Mouse (Mus musculus) MEL (cell line): ENCODE results near the gene Gpx4. TPM values are rescaled to one million over a fixed set of nuclear protein-coding genes. Genes with fewer than 3 reads are reported as not detected.

Source experiments
- DNase-seq: peaks from one replicate; pipeline ENCODE4 v3.0.0; 2011; ENCODE audit warnings: low read depth, low spot score
- H3K27ac ChIP-seq: 2 replicates; pipeline ENCODE4 v1.5.1; 2012; ENCODE audit warnings: low read depth, mild to moderate bottlenecking, control low read depth, low read length, moderate library complexity; ENCODE audit not compliant: control insufficient read depth
- H3K27me3 ChIP-seq, 2 experiments: fragments of 150-350 bp in 1 of 2; sonication (generic) in 1 of 2; 2 replicates each; pipeline ENCODE4 v1.6.1; 2012; ENCODE audit warnings: low read length in 2 of 2, mild to moderate bottlenecking in 2 of 2, improper control_type of control experiment in 1 of 2, moderate library complexity in 1 of 2; ENCODE audit not compliant: insufficient read depth in 2 of 2, control insufficient read depth in 1 of 2
- H3K36me3 ChIP-seq, 2 experiments: 2 replicates each; pipeline ENCODE4 v1.6.1; 2012 to 2014; ENCODE audit warnings: low read length in 2 of 2, improper control_type of control experiment in 1 of 2, inconsistent platforms in 1 of 2, mild to moderate bottlenecking in 1 of 2; ENCODE audit not compliant: insufficient read depth in 2 of 2, control insufficient read depth in 1 of 2
- H3K4me1 ChIP-seq, 2 experiments: fragments of 150-350 bp in 1 of 2; sonication (generic) in 1 of 2; 2 replicates each; pipeline ENCODE4 v1.6.1; 2012; ENCODE audit warnings: low read length in 2 of 2, improper control_type of control experiment in 1 of 2, mild to moderate bottlenecking in 1 of 2; ENCODE audit not compliant: insufficient read depth in 2 of 2, control insufficient read depth in 1 of 2
- H3K4me3 ChIP-seq, 2 experiments: fragments of 150-350 bp in 1 of 2; sonication (generic) in 1 of 2; 2 replicates each; pipeline ENCODE4 v1.5.1; 2012; ENCODE audit warnings: low read depth in 2 of 2, low read length in 2 of 2, mild to moderate bottlenecking in 2 of 2, moderate library complexity in 2 of 2, control low read depth in 1 of 2, improper control_type of control experiment in 1 of 2; ENCODE audit not compliant: control insufficient read depth in 1 of 2, insufficient read depth in 1 of 2
- H3K79me2 ChIP-seq: 2 replicates; pipeline ENCODE4 v1.6.1; 2012; ENCODE audit warnings: mild to moderate bottlenecking, low read length, moderate library complexity; ENCODE audit not compliant: control insufficient read depth, poor library complexity, insufficient read depth
- H3K9ac ChIP-seq: 2 replicates; pipeline ENCODE4 v1.6.1; 2012; ENCODE audit warnings: low read depth, mild to moderate bottlenecking, control low read depth, low read length, moderate library complexity; ENCODE audit not compliant: control insufficient read depth, poor library complexity, severe bottlenecking
- H3K9me3 ChIP-seq: fragments of 150-350 bp; sonication (generic); replicated peaks from 2 replicates; pipeline ENCODE4 v1.6.1; 2012; ENCODE audit warnings: mild to moderate bottlenecking, low read length, improper control_type of control experiment, moderate library complexity; ENCODE audit not compliant: insufficient read depth
- BHLHE40 ChIP-seq: IDR thresholded peaks from 2 replicates; pipeline ENCODE4 v1.6.1; 2012; ENCODE audit warnings: low read depth, mild to moderate bottlenecking, inconsistent platforms, low read length, improper control_type of control experiment, borderline replicate concordance
- CHD1 ChIP-seq: IDR thresholded peaks from 2 replicates; pipeline ENCODE4 v1.6.1; 2012; ENCODE audit warnings: low read depth, mild to moderate bottlenecking, inconsistent platforms, low read length, improper control_type of control experiment
- CHD2 ChIP-seq: IDR thresholded peaks from 2 replicates; pipeline ENCODE4 v1.6.1; 2011; ENCODE audit warnings: low read length, improper control_type of control experiment
- EP300 ChIP-seq, 2 experiments: IDR thresholded peaks; 2 replicates each; pipeline ENCODE4 v1.6.1; 2011; ENCODE audit warnings: improper control_type of control experiment in 2 of 2, low read length in 2 of 2, low read depth in 1 of 2, mild to moderate bottlenecking in 1 of 2
- GABPA ChIP-seq: IDR thresholded peaks from 2 replicates; pipeline ENCODE4 v1.6.1; 2012; ENCODE audit warnings: low read depth, mild to moderate bottlenecking, inconsistent platforms, low read length, improper control_type of control experiment, moderate library complexity
- GATA1 ChIP-seq: IDR thresholded peaks from 2 replicates; pipeline ENCODE4 v1.6.1; 2011; ENCODE audit warnings: low read depth, low read length, improper control_type of control experiment
- KAT2A ChIP-seq: conservative IDR thresholded peaks from 2 replicates; pipeline ENCODE4 v1.6.1; 2012; ENCODE audit warnings: low read depth, low read length, improper control_type of control experiment, inconsistent platforms
- MAFK ChIP-seq: IDR thresholded peaks from 2 replicates; pipeline ENCODE4 v1.6.1; 2011; ENCODE audit warnings: low read depth, mild to moderate bottlenecking, low read length, improper control_type of control experiment, borderline replicate concordance
- MAZ ChIP-seq: IDR thresholded peaks from 2 replicates; pipeline ENCODE4 v1.6.1; 2012; ENCODE audit warnings: low read depth, mild to moderate bottlenecking, inconsistent platforms, low read length, improper control_type of control experiment
- MXI1 ChIP-seq: IDR thresholded peaks from 2 replicates; pipeline ENCODE4 v1.6.1; 2011; ENCODE audit warnings: mild to moderate bottlenecking, low read depth, low read length, improper control_type of control experiment
- MYB ChIP-seq: IDR thresholded peaks from 2 replicates; pipeline ENCODE4 v1.6.1; 2011; ENCODE audit warnings: mild to moderate bottlenecking, low read depth, low read length, improper control_type of control experiment
- NRF1 ChIP-seq: IDR thresholded peaks from 2 replicates; pipeline ENCODE4 v1.6.1; 2014; ENCODE audit warnings: low read depth, mild to moderate bottlenecking, inconsistent platforms, low read length, improper control_type of control experiment, moderate library complexity; ENCODE audit not compliant: poor library complexity, insufficient read depth, severe bottlenecking
- POLR2AphosphoS2 ChIP-seq: IDR thresholded peaks from 2 replicates; pipeline ENCODE4 v1.6.1; 2011; ENCODE audit warnings: low read length, improper control_type of control experiment
- SMC3 ChIP-seq: IDR thresholded peaks from 2 replicates; pipeline ENCODE4 v1.6.1; 2011; ENCODE audit warnings: low read depth, low read length, improper control_type of control experiment
- TAL1 ChIP-seq: IDR thresholded peaks from 2 replicates; pipeline ENCODE4 v1.6.1; 2012; ENCODE audit warnings: mild to moderate bottlenecking, inconsistent platforms, low read length, moderate library complexity, mixed read lengths
- TBP ChIP-seq: IDR thresholded peaks from 2 replicates; pipeline ENCODE4 v1.8.0; 2011; ENCODE audit warnings: low read depth, low read length, improper control_type of control experiment
- USF1 ChIP-seq: IDR thresholded peaks from 2 replicates; pipeline ENCODE4 v1.6.1; 2014; ENCODE audit warnings: low read depth, mild to moderate bottlenecking, inconsistent platforms, low read length, improper control_type of control experiment, moderate library complexity
- USF2 ChIP-seq, 2 experiments: IDR thresholded peaks; 2 replicates each; pipeline ENCODE4 v1.6.1; 2011 to 2012; ENCODE audit warnings: improper control_type of control experiment in 2 of 2, low read length in 2 of 2, borderline replicate concordance in 1 of 2, inconsistent platforms in 1 of 2, low read depth in 1 of 2, mild to moderate bottlenecking in 1 of 2; ENCODE audit not compliant: insufficient read depth in 1 of 2
- polyA plus RNA-seq, 2 experiments: library from polyadenylated mRNA; stranded (reverse) in 1 of 2; unstranded in 1 of 2; fragments of >175 nt in 1 of 2; fragments of >200 nt in 1 of 2; gene quantifications; 2 replicates each; pipeline versions ENCODE4 v1.2.1 to v1.2.4; 2012; ENCODE audit warnings: low replicate concordance in 2 of 2, low read depth in 1 of 2; ENCODE audit not compliant: insufficient read length in 2 of 2, insufficient read depth in 1 of 2, missing spikeins in 1 of 2
- total RNA-seq: library from RNA; depleted of rRNA; stranded (reverse); fragments of 300-350 nt; gene quantifications from 2 replicates; pipeline ENCODE4 v1.2.3, GENCODE M21; 2012

The Gpx4 gene
- total and polyA plus RNA-seq, 3 experiments: 508 to 536 TPM; not detected in 1

GRCm38 (mm10) chr10:80077312-80077711 is 30.3 kb downstream of the Gpx4 start:
- H3K4me3 ChIP-seq: no peak overlapping the region
- no peaks in the 10 kb centered on the region for H3K27me3 ChIP-seq
- DNase-seq: no peak
- H3K79me2 ChIP-seq: no peaks in the 10 kb centered on the region; the same call in 1 of the 2 replicates
- no peak overlapping the region for H3K27ac ChIP-seq
- no peaks in the 10 kb centered on the region for H3K9me3 ChIP-seq
- H3K4me1 ChIP-seq: peaks cover 0 to 18% of the 10 kb centered on the region in 2 experiments; a peak in 2 of 4 replicates
- TF ChIP-seq USF1 (no peak), TBP (no peak), MYB (no peak), TAL1 (no peak), USF2 (IDR thresholded peaks at IDR 0.05; ENCODE audit: borderline replicate concordance in 1 of 2, insufficient read depth in 1 of 2, low read depth in 1 of 2, low read length in 2 of 2) (no peak), GABPA (no peak)
- H3K36me3 ChIP-seq: peaks cover 0 to 13% of the 10 kb centered on the region in 2 experiments; a peak in 3 of 4 replicates
- no peak overlapping the region for H3K9ac ChIP-seq

- no peak overlapping the region for H3K27ac ChIP-seq
- no peak overlapping the region for H3K4me3 ChIP-seq
- peaks cover 0 to 18% of the 10 kb centered on the region in 2 experiments; a peak in 2 of 4 replicates for H3K4me1 ChIP-seq
- peaks cover under 1 to 13% of the 10 kb centered on the region in 2 experiments; a peak in 3 of 4 replicates for H3K36me3 ChIP-seq
- H3K9me3 ChIP-seq: no peaks in the 10 kb centered on the region
- H3K9ac ChIP-seq: no peak overlapping the region
- H3K27me3 ChIP-seq: no peaks in the 10 kb centered on the region
- TF ChIP-seq TAL1 (no peak), CHD2 (no peak), SMC3 (no peak), MAFK (no peak)
- no peak for DNase-seq
- H3K79me2 ChIP-seq: no peaks in the 10 kb centered on the region; the same call in 1 of the 2 replicates
Observed at GRCm38 (mm10) chr10:80078366-80078765, 31.4 kb downstream of the Gpx4 start.

GRCm38 (mm10) chr10:80080396-80081070 is 33.6 kb downstream of the Gpx4 start:
- Histone ChIP-seq H3K27me3 (no peaks in the 10 kb centered on the region), H3K79me2 (no peaks in the 10 kb centered on the region), H3K9me3 (no peaks in the 10 kb centered on the region), H3K4me1 (peaks cover 0 to 10% of the 10 kb centered on the region in 2 experiments; a peak in 2 of 4 replicates), H3K27ac (no peak overlapping the region), H3K36me3 (peaks cover 3 to 9% of the 10 kb centered on the region in 2 experiments; a peak in 3 of 4 replicates), H3K4me3 (no peak overlapping the region), H3K9ac (no peak overlapping the region)
- TF ChIP-seq BHLHE40 (no peak), SMC3 (no peak), MXI1 (no peak), POLR2AphosphoS2 (no peak), GATA1 (no peak), EP300 (IDR thresholded peaks at IDR 0.05; ENCODE audit: low read depth in 1 of 2, low read length in 2 of 2) (no peak), NRF1 (no peak), KAT2A (no peak), CHD1 (no peak), MAZ (no peak), GABPA (no peak)
- no peak for DNase-seq
